Mouse (Mus musculus): ENCODE results near the gene Ndufc1. TPM values are rescaled to one million over a fixed set of nuclear protein-coding genes. Genes with fewer than 3 reads are reported as not detected.
A peak's percentile ranks its signal among the peaks of the same experiment; 100 is the strongest.
"Not testable (repeated sequence)": the region's sequence is repeated elsewhere in the genome, so short reads cannot be mapped to it uniquely, and the experiment has no call there.

Gene Ndufc1
- polyA plus RNA-seq, 1 experiment, result 44.9 TPM

- Histone ChIP-seq H3K27me3 (ENCODE audit: control insufficient read depth, insufficient read depth, low read length) (no peaks in the 10 kb centered on the region), H3K4me1 (ENCODE audit: control insufficient read depth, insufficient read depth, insufficient read length) (peaks cover 3% of the 10 kb centered on the region), H3K27ac (ENCODE audit: insufficient read depth, low read length) (no peak within 1 kb of the TSS), H3K4me3 (ENCODE audit: extremely low read depth, insufficient read depth, insufficient read length) (peak within 1 kb of the TSS; percentile 62), H3K36me3 (ENCODE audit: control insufficient read depth, insufficient read depth, low read length) (no peaks in the 10 kb centered on the region)
- peak in 1 of 2 experiments; percentile 34 for DNase-seq (ENCODE audit: low read depth in 1 of 2, low spot score in 2 of 2)
- 7% methylated on average over 41 of the region's 41 CpGs for WGBS
- TF ChIP-seq CTCF (IDR thresholded peaks at IDR 0.05; ENCODE audit: extremely low read depth, insufficient read depth, insufficient read length, insufficient replicate concordance), result no peak
These were observed 12.3 kb downstream of the Ndufc1 start, which contains the start of gene Mgarp for GRCm38 (mm10) chr3:51396219-51397068. Gene Mgarp (minus strand): TSS chr3:51396738.

DNA sequence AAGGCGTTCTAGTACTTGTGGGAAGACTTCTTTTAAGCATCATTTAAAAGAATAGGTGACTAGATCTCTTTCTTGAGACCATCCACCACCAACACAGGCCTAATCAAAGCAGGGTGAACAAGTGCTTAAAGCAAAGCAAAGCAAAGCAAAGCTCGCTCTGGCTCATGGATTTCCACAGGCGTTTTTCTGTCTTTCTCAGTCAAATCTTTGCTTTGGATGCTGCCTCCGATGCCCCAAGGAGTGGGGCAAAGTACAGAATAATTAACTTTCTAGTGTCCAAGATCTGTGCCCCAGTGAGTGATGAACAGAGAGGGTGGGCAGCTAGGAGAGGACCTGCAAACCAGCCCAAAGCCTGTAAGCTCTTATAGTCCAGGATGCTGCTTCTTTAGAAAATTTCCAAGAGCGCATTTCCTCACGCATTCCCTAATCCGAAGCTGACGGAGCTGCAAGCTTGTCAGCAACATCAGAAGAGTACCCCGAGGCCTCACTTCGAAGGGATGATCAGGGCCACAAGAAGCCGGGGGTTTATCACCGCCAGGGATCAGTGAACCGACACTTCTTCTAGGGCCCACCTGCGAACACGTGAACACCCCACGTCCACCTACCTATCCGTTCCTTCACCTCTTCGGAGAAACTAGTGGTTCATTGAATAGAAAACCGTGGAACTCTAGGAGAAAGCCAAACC, 13.2 kb downstream of the Ndufc1 start:
- Histone ChIP-seq H3K27me3 (ENCODE audit: control insufficient read depth, insufficient read depth, low read length) (no peaks in the 10 kb centered on the region), H3K27ac (ENCODE audit: insufficient read depth, low read length) (no peak overlapping the region), H3K36me3 (ENCODE audit: control insufficient read depth, insufficient read depth, low read length) (no peaks in the 10 kb centered on the region), H3K4me3 (ENCODE audit: extremely low read depth, insufficient read depth, insufficient read length) (no peak overlapping the region), H3K4me1 (ENCODE audit: control insufficient read depth, insufficient read depth, insufficient read length) (peaks cover 3% of the 10 kb centered on the region)
- DNase-seq (ENCODE audit: low read depth in 1 of 2, low spot score in 2 of 2), result no peak
- WGBS, result 76% methylated on average over 19 of the region's 19 CpGs
- TF ChIP-seq CTCF (IDR thresholded peaks at IDR 0.05; ENCODE audit: extremely low read depth, insufficient read depth, insufficient read length, insufficient replicate concordance) (no peak), POLR2A (IDR thresholded peaks at IDR 0.05; ENCODE audit: low read depth, low read length) (no peak)

DNA sequence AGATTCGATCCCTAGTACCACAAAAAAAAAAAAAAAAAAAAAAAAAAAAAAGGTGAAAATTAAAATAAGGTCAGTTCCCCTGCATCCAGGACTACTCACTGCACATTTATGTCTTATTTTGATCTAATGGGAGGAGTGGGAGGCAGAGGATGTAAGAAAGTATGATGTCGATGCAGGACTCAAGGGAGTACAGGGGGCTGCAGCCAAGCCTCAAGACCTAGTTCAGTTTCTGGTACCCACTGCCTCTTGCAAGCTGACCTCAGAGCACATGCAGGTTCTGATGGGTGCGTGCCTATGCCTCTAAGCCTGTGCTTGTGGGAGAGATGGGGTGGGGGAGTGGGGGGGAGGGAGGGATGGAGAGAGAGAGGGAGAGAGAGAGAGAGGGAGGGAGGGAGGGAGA, 13.9 kb downstream of the Ndufc1 start:
- TF ChIP-seq CTCF (IDR thresholded peaks at IDR 0.05; ENCODE audit: extremely low read depth, insufficient read depth, insufficient read length, insufficient replicate concordance) (no peak), POLR2A (IDR thresholded peaks at IDR 0.05; ENCODE audit: low read depth, low read length) (no peak)
- Histone ChIP-seq H3K36me3 (ENCODE audit: control insufficient read depth, insufficient read depth, low read length) (no peaks in the 10 kb centered on the region), H3K27ac (ENCODE audit: insufficient read depth, low read length) (no peak overlapping the region), H3K27me3 (ENCODE audit: control insufficient read depth, insufficient read depth, low read length) (no peaks in the 10 kb centered on the region), H3K4me1 (ENCODE audit: control insufficient read depth, insufficient read depth, insufficient read length) (peaks cover 3% of the 10 kb centered on the region), H3K4me3 (ENCODE audit: extremely low read depth, insufficient read depth, insufficient read length) (no peak overlapping the region)
- WGBS, result 92% methylated on average over 3 of the region's 3 CpGs
- DNase-seq (ENCODE audit: low read depth in 1 of 2, low spot score in 2 of 2), result no peak

GRCm38 (mm10) chr3:51393651-51394050, 15.1 kb downstream of the Ndufc1 start:
- TF ChIP-seq POLR2A (IDR thresholded peaks at IDR 0.05; ENCODE audit: low read depth, low read length), result no peak
- TF ChIP-seq CTCF (IDR thresholded peaks at IDR 0.05; ENCODE audit: extremely low read depth, insufficient read depth, insufficient read length, insufficient replicate concordance), result no peak
- no peak overlapping the region for H3K27ac ChIP-seq (ENCODE audit: insufficient read depth, low read length)
- H3K36me3 ChIP-seq (ENCODE audit: control insufficient read depth, insufficient read depth, low read length), result no peaks in the 10 kb centered on the region
- H3K27me3 ChIP-seq (ENCODE audit: control insufficient read depth, insufficient read depth, low read length), result no peaks in the 10 kb centered on the region
- no peak for DNase-seq (ENCODE audit: low read depth in 1 of 2, low spot score in 2 of 2)
- H3K4me3 ChIP-seq (ENCODE audit: extremely low read depth, insufficient read depth, insufficient read length), result no peak overlapping the region
- WGBS, result 88% methylated on average over 2 of the region's 2 CpGs
- H3K4me1 ChIP-seq (ENCODE audit: control insufficient read depth, insufficient read depth, insufficient read length), result peaks cover 6% of the 10 kb centered on the region

DNA sequence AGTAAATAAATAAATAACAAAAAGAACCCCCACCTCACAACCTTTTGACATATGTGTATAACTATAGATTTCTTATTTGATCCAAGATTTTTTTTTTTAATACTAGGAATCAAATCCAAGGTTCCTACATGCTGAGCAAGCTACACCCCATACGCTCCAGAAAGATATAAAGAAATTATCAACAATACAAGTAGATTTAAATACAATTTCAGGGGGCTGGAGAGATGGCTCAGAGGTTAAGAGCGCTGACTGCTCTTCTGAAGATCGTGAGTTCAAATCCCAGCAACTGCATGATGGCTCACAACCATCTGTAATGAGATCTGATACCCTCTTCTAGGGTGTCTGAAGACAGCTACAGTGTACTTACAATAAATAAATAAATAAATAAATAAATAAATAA, 15.8 kb downstream of the Ndufc1 start:
- not testable (repeated sequence) for H3K27ac ChIP-seq (ENCODE audit: insufficient read depth, low read length); H3K36me3 ChIP-seq (ENCODE audit: control insufficient read depth, insufficient read depth, low read length); H3K4me1 ChIP-seq (ENCODE audit: control insufficient read depth, insufficient read depth, insufficient read length); H3K4me3 ChIP-seq (ENCODE audit: extremely low read depth, insufficient read depth, insufficient read length); DNase-seq (ENCODE audit: low read depth in 1 of 2, low spot score in 2 of 2); H3K27me3 ChIP-seq (ENCODE audit: control insufficient read depth, insufficient read depth, low read length)
- 98% methylated on average over 3 of the region's 3 CpGs for WGBS

DNA sequence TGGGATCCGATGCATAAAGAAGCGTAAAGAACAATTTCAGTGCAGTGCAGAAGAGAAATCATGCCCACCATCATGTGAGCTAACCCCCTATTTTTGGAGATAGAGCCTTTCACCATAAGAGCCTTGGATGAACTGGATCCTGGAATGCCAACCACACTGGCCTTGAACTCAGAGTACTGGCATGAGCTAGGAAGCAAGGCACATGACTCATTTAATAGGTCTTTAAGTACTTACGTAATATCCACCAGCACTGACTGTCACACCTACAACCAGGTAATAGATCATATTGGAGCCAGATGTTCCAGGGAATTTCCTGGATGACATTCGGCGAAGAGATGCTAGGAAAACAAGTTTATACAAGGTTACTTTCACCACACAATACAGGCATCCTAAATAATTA, 17.2 kb downstream of the Ndufc1 start:
- DNase-seq (ENCODE audit: low read depth in 1 of 2, low spot score in 2 of 2), result no peak
- no peak overlapping the region for H3K4me3 ChIP-seq (ENCODE audit: extremely low read depth, insufficient read depth, insufficient read length)
- peaks cover 6% of the 10 kb centered on the region for H3K4me1 ChIP-seq (ENCODE audit: control insufficient read depth, insufficient read depth, insufficient read length)
- H3K36me3 ChIP-seq (ENCODE audit: control insufficient read depth, insufficient read depth, low read length), result no peaks in the 10 kb centered on the region
- whole genome bisulfite sequencing, result 96% methylated on average over 5 of the region's 5 CpGs
- H3K27ac ChIP-seq (ENCODE audit: insufficient read depth, low read length), result no peak overlapping the region
- TF ChIP-seq CTCF (IDR thresholded peaks at IDR 0.05; ENCODE audit: extremely low read depth, insufficient read depth, insufficient read length, insufficient replicate concordance), result no peak
- TF ChIP-seq POLR2A (IDR thresholded peaks at IDR 0.05; ENCODE audit: low read depth, low read length), result no peak
- no peaks in the 10 kb centered on the region for H3K27me3 ChIP-seq (ENCODE audit: control insufficient read depth, insufficient read depth, low read length)

DNA sequence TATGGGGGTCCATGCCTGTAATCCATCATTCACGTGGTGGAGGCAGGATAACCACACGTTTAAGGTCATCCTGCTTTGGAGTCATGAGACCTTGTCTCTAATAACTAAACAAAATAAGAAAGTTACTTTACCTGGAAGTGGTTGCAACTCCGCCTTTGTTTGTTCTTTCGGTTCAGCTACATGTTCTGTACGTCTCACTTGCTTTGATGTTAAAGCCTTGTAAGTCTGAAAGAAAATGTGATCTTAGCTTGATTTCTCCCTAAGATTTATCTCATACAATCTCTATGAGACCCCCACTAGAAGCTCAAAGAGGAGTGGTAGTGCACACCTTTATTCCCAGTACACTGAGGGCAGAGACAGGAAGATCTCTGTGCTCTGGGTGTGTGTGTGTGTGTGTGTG, 17.7 kb downstream of the Ndufc1 start:
- no peak overlapping the region for H3K4me3 ChIP-seq (ENCODE audit: extremely low read depth, insufficient read depth, insufficient read length)
- WGBS, result 76% methylated on average over 5 of the region's 5 CpGs
- H3K27ac ChIP-seq (ENCODE audit: insufficient read depth, low read length), result no peak overlapping the region
- DNase-seq (ENCODE audit: low read depth in 1 of 2, low spot score in 2 of 2), result no peak
- no peak for TF ChIP-seq CTCF (IDR thresholded peaks at IDR 0.05; ENCODE audit: extremely low read depth, insufficient read depth, insufficient read length, insufficient replicate concordance)
- no peak for TF ChIP-seq POLR2A (IDR thresholded peaks at IDR 0.05; ENCODE audit: low read depth, low read length)
- no peaks in the 10 kb centered on the region for H3K27me3 ChIP-seq (ENCODE audit: control insufficient read depth, insufficient read depth, low read length)
- no peaks in the 10 kb centered on the region for H3K36me3 ChIP-seq (ENCODE audit: control insufficient read depth, insufficient read depth, low read length)
- peaks cover 3% of the 10 kb centered on the region for H3K4me1 ChIP-seq (ENCODE audit: control insufficient read depth, insufficient read depth, insufficient read length)
